Mouse (Mus musculus) cerebellum, adult 9-11 months (tissue): ENCODE data around the gene Gnptg.

Source experiments
- DNase-seq: peaks from one replicate; pipeline ENCODE4 v3.0.0; 2022

Gnptg gene

GRCm38 (mm10) chr17:25239695-25240636, at the start of gene Gnptg, which contains the start of gene Tsr3:
Gnptg (minus strand) TSS chr17:25240124.
Tsr3 (plus strand) TSS chr17:25240170.
- DNase-seq, result peak; percentile 81

GRCm38 (mm10) chr17:25288842-25289241, 48.9 kb upstream of the Gnptg start:
- DNase-seq, result no peak

DNA sequence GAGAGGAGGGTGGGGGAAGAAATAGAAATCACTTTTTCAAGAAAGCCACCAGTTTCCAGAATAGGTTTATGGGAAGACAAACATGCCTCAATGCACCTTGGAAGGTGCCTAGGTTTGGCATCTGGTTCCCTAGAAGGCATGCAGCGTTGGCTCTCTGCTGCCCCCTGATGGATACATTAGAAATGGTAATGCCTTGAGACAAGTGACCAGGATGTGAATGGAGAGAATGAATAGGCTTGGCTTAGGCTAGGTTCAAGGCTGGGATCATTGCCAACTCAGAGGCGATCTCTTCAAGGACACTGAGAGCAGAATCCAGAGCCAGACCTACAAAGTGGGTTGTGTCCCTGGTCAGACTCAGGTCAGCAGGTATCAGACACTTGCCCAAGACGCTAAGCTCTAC, 45.1 kb upstream of the Gnptg start:
- peak; percentile 82 for DNase-seq

DNA sequence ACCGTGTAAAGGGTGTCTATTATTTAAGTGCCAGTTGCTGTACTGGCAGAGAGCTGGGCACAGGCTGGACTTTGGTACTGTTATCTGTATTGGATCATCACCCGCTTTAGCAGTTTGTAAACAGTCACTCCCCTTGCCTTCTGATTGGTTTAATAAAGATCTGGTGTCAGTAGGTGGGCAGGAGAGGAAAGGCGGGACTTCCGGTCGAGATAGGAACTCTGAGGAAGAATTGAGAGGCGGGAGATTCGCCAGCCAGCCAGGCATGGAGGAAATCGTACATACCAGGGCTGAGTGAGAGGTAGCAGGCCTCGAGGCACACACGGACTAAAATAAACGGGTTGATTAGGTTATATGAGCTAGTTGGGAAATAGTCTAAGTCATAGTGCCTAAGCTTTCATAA, 42.2 kb upstream of the Gnptg start:
- DNase-seq, result no peak

- no peak for DNase-seq
Measured at GRCm38 (mm10) chr17:25275833-25276232, 35.9 kb upstream of the Gnptg start.

- no peak for DNase-seq
Measured at GRCm38 (mm10) chr17:25274571-25275346, 34.8 kb upstream of the Gnptg start, which contains the start of gene Ube2i. Ube2i (minus strand) TSS chr17:25274622.

- DNase-seq, result peak; percentile 95
Measured at GRCm38 (mm10) chr17:25273706-25274501, 34.0 kb upstream of the Gnptg start.

GRCm38 (mm10) chr17:25272951-25273705, 33.2 kb upstream of the Gnptg start:
- DNase-seq, result peak; percentile 92

DNA sequence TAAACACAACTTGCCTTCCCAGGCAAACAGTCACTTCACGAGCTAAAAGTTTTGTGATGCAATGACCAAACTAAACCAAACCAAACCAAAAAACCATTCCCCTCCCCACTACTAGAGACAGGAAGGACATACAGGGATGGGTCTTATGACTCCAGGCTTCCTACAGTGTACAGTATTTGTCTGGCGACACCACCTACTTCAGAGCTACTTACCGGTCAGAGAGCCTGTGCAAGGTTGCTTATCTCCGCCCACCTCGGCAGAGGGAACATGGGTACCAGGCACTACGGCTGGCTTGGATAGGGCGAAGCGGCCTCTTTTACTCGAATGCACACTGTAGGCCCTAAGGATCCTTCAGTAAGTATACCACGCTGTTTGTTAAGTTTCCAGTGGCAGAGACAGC, 32.4 kb upstream of the Gnptg start:
- no peak for DNase-seq

- no peak for DNase-seq
Measured at GRCm38 (mm10) chr17:25270795-25271335, 30.9 kb upstream of the Gnptg start.

DNA sequence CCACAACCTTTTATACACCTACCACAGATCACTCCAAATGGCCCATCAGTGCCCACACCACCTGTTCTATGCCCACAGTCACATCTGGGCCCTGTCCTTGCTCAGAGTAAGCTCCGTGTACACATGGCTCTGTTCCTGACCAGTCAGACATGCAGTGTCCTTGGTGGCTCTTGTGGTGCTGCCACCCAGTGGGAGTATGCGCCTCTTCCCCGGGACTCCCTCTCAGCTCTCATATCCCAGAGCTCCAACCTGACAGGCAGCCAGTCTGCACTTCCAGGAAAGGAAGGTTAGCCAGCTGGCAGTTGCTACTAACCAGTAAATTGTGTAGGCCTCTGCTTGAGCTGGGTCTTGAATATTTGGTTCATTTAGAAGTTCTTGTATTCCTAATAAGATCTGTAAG, 24.5 kb upstream of the Gnptg start:
- peak; percentile 32 for DNase-seq

- no peak for DNase-seq
Measured at GRCm38 (mm10) chr17:25257804-25258261, 17.9 kb upstream of the Gnptg start.

- DNase-seq, result no peak
Measured at GRCm38 (mm10) chr17:25256140-25256754, 16.3 kb upstream of the Gnptg start, which contains the start of gene Baiap3. Baiap3 (minus strand) TSS chr17:25256364.

DNA sequence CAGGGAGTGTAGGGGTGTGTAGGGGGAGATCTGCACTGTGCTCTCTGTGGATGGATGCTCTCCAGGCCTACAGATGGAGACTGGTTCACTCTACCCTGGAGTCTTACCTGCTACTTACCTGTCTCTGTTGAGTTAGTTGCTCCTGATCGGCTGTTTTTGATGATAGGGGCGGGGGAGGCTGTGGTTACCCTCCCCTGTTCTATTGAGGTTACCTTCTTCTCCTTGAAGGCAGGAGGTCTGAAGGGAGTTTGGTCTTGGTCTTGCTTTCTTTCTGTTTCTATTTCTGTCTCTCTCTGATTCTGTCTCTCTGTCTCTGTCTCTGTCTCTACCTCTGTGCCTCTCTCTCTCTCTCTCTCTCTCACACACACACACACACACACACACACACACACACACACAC, 15.2 kb upstream of the Gnptg start:
- no peak for DNase-seq

DNA sequence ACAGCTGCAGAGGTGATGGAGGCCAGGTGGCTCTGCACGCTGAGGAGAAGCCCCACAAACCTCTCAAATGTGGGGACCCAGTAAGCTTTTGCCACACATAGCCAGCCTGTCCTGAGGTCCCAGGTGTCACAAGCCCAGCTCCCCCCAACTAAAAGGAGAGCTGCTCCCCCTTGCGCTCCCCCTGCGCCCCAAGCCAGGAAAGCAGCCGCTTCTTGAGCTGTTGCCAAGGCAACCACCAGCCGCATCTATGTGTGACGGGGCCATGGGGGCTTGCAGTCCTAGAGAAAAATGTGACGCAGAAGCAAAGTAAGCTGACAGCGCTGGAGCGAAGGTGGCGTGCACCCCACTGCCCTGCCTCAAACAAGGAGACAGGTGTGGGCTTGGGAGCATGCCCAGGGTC, 13.8 kb upstream of the Gnptg start:
- DNase-seq, result no peak

GRCm38 (mm10) chr17:25252643-25253042, 12.7 kb upstream of the Gnptg start:
- no peak for DNase-seq

DNA sequence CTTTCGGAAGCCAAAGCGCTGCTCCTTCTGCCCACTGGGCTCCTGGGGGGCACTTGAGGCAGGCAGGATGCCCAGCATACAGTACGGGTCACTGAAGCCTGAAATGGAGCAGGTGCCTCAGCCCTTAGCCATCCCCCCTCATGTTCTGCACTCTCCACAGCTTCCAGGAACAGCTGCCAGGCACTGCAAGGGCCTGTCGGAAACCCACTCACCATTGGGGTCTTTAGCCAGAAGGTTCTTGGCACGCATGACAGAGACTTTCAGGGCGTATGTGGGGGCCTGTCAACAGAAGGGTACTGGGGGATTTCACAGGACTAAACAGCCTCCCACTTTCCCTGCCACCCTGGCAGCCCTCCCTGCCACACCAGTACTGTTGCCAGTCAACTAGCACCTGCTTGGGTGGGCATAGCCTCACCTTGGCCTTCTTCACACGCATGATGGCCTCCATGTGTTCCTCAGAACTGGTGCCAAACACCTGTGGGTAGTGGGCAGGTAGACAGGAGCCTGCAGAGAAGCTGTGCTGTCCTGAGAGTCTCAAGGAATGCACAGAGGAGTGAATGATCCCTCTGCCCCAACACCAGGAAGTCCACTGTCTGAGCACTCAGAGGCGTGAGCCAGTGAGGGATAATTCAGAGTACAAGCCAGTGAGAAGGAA, 10.4 kb upstream of the Gnptg start:
- DNase-seq, result no peak

- no peak for DNase-seq
Measured at GRCm38 (mm10) chr17:25248033-25248750, 8.3 kb upstream of the Gnptg start.

DNA sequence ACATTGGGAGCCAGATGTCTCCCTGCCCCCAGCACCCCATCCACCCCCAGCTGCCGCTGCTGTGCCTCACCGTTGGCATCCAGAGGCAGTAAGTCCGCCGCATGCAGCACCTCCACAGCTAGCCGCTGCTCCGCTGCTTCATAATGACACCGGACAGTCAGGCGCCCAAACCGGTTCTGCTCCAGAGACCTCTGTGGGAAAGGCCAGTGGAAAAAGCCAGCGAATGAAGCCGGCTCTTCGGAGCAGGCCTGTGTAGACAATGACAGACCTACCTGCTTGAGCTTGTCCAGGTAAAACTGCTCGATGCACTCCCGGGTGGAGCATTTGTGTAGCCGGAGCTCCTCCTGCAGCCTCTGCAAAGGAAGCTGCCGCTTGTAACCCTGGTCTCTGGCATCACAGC, 4.3 kb upstream of the Gnptg start:
- DNase-seq, result no peak
